Mouse (Mus musculus) liver, adult 2 months (tissue): ENCODE results near the gene Gpx6.

Experiments
- CTCF ChIP-seq: fragments of 200-500 bp; IDR thresholded peaks from 2 replicates; pipeline ENCODE4 v1.5.1; 2011; ENCODE audit warnings: low read depth, low read length, control low read depth
- POLR2A ChIP-seq: fragments of 200-500 bp; IDR thresholded peaks from 2 replicates; pipeline ENCODE4 v1.6.1; 2011; ENCODE audit warnings: low read length, control low read depth; ENCODE audit not compliant: insufficient read depth; ENCODE audit errors: extremely low read depth

DNA sequence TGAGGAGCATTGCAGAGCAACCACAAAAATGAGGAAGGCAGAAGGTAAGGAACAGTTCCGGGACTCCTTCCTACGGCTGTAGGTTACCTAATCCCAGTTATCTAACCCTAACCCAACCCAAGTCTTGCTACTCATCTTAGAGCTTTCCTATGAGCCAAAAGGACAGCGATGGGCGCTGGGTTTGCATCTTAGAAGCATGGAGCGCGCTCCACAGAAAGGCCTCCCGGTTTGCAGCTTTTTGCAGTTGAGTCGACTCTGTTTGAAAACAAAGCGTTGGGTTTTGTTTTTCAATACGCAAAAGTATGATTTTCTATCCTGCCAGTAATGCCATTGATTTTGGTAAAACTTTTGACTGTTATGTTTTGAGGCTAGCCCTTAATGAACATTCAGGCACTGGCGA, 48.0 kb upstream of the Gpx6 start:
- no peak for TF ChIP-seq POLR2A
- TF ChIP-seq CTCF: no peak
